Mouse (Mus musculus): ENCODE measurements around the gene Pom121. TPM values are rescaled to one million over a fixed set of nuclear protein-coding genes. Genes with fewer than 3 reads are reported as not detected.
A peak's percentile ranks its signal among the peaks of the same experiment; 100 is the strongest.
"Not testable (repeated sequence)": the region's sequence is repeated elsewhere in the genome, so short reads cannot be mapped to it uniquely, and the experiment has no call there.

The Pom121 gene
- total RNA-seq, 2 experiments from 2014 or later = 56.6 to 58.3 TPM

DNA sequence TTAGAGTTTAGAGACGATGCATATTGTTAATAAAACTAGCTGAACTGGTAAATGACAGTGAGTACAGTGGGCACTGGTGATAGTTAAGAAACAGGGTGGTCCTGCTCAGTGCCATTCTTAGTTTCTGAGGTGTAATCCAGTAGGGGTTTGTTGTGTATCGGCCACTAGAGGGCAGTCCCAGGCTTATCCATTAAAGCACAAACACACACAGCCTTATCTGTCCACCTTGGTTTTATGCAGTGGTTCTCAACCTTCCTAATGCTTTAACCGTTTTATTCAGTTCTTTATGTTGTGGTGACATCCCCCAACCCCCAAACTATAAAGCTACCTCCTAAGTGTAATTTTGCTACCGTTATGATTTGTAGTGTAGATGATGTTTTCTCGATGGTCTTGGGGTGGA is 1.5 kb upstream of the Pom121 start:
- DNase-seq (ENCODE audit: extremely low spot score in 1 of 2, low spot score in 2 of 2) = peak in 1 of 2 experiments; percentile 36
- TF ChIP-seq CTCF (IDR thresholded peaks at IDR 0.05) = peak; percentile 74
- H3K27ac ChIP-seq = no peak overlapping the region
- H3K4me3 ChIP-seq = no peak overlapping the region
- intact Hi-C loops (cut with DNase I) = loop anchor here (5.0 kb wide), 2 partner anchors 146 to 221 kb away; no protein-coding TSS in a partner anchor

DNA sequence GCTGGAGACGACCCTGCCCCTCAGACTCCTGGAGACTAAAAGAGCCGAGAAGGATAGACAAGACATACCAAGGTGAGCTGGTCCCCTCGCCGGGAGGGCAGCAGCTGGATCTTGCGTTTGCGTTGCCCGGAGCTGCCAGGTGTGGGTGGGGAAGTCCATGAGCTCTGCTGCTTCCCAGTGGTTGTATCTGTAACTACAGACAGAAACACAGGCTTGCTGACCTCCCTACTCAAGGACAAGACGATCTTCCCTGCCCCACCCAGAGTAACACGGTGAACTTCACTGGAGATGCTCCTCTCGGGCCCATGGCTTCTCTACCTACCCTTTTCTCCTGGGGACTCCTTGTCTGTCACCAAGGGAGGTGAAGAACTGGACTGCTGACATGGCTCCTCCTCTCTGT is 10.6 kb downstream of the Pom121 start:
- peak; percentile 3 for TF ChIP-seq CTCF (IDR thresholded peaks at IDR 0.05)
- no peak overlapping the region for H3K4me3 ChIP-seq
- intact Hi-C loops (cut with DNase I) = no loop called here
- DNase-seq (ENCODE audit: extremely low spot score in 1 of 2, low spot score in 2 of 2) = no peak
- H3K27ac ChIP-seq = no peak overlapping the region

DNA sequence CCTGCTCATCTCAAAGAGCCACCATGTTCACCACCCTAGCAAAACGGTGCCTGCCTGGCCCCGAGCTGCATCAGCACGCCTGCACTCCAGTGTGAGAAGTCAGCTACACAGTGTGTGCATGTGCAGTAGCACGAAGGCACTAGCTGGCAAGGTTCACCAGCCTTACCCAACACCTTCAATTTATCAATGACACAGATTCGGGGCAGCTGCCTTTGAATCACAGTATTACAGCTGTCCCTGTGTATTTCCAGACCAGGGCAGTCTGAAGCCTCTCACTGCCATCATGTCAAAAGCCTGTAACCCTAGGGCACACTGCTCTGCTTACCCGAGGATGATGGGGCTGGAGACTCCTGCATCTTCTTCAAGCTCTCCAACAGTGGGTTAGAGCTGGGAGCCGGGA is 11.6 kb downstream of the Pom121 start:
- no peak for TF ChIP-seq CTCF (IDR thresholded peaks at IDR 0.05)
- Histone ChIP-seq H3K4me3 (no peak overlapping the region), H3K27ac (no peak overlapping the region)
- DNase-seq (ENCODE audit: extremely low spot score in 1 of 2, low spot score in 2 of 2) = no peak
- intact Hi-C loops (cut with DNase I) = no loop called here

DNA sequence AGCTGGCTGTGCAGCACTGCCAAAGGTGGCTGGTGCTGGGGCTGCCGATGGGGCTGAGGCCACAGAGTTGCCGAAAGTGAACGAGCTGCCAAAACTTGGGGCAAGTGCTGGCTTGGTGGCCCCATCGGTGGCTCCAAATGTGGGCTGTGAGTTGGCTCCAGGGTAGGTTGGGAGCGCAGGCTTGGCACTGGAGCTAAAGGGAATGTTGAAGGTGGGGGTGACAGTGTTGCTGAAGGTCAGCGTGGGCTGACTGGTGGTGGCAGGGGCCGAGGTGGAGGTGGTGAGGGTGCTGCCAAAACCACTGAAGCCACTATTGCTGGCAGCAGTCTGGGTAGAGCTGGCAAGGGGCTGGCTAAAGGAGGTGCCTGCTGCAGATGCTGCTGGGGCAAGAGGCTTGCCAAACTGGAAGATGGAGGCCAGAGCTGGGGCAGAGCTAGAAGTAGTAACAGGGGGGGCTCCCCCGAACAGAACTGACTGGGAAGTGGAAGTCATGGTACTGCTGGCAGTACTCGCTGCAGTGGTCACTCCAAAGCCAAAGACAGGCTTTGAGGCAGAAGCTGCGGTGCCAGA is 12.9 kb downstream of the Pom121 start:
- intact Hi-C loops (cut with DNase I) = no loop called here
- Histone ChIP-seq H3K27ac (no peak overlapping the region), H3K4me3 (no peak overlapping the region)
- DNase-seq (ENCODE audit: extremely low spot score in 1 of 2, low spot score in 2 of 2) = no peak
- TF ChIP-seq CTCF (IDR thresholded peaks at IDR 0.05) = no peak

DNA sequence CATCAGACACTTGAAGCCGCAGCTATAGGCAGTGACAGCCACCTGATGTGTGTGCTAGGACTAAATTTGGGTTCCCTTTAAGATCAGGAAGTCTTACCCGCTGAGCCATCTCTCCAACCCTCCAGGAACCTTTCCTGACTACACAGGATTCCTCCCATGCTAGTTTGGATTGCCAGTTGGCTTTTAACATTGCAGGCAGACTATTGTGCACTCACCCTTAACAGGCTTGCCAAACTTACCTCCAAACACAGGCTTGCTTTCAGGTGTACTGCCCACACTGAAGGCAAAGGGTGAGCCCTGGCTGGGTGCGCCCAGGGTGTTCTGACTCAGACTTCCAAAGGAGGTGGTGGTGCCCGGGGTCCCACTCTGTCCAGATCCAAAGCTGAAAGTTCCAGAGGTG is 13.7 kb downstream of the Pom121 start:
- TF ChIP-seq CTCF (IDR thresholded peaks at IDR 0.05) = no peak
- Histone ChIP-seq H3K27ac (no peak overlapping the region), H3K4me3 (no peak overlapping the region)
- intact Hi-C loops (cut with DNase I) = no loop called here
- no peak for DNase-seq (ENCODE audit: extremely low spot score in 1 of 2, low spot score in 2 of 2)

DNA sequence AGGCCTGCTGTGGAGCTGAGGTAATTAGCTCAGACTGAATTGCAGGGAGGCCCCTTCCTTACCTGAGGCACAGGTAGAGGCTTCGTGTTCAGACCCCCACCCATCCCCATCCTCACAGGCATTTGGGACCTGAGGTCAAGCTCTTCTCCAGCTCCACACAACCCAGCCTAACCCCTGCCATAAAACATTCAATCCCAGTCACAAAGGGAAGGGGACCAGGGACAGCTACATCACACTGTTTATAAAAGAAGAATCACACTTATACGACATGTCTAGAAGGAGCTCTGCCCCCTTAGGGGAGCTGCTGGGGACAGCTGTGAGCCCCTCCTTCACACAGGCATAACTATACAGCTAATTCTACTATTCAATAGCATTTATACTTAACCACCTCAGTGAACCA is 18.0 kb downstream of the Pom121 start:
- no peak for TF ChIP-seq CTCF (IDR thresholded peaks at IDR 0.05)
- intact Hi-C loops (cut with DNase I) = no loop called here
- Histone ChIP-seq H3K27ac (no peak overlapping the region), H3K4me3 (no peak overlapping the region)
- no peak for DNase-seq (ENCODE audit: extremely low spot score in 1 of 2, low spot score in 2 of 2)

DNA sequence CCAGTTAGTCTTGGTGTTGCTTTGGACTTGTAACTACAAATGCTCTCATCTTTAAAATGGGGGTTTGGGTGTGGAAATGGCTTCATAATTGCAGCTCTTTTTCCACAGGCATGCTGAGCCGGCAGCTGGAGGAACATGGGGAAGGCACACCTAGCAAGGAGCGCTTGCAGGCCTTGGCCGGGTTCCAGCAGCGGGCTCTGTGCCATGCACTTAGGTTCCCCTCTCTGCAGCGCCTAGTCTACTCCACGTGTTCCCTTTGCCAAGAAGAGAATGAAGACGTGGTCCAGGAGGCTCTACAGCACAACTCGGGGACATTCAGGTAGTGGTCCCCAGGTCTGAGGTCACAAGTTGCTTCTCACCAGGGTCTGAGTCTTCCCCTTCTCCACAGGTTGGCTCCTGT is 19.2 kb downstream of the Pom121 start:
- TF ChIP-seq CTCF (IDR thresholded peaks at IDR 0.05) = no peak
- intact Hi-C loops (cut with DNase I) = no loop called here
- peak; percentile 28 to 37 for DNase-seq (ENCODE audit: extremely low spot score in 1 of 2, low spot score in 2 of 2)
- no peak overlapping the region for H3K27ac ChIP-seq
- no peak overlapping the region for H3K4me3 ChIP-seq

DNA sequence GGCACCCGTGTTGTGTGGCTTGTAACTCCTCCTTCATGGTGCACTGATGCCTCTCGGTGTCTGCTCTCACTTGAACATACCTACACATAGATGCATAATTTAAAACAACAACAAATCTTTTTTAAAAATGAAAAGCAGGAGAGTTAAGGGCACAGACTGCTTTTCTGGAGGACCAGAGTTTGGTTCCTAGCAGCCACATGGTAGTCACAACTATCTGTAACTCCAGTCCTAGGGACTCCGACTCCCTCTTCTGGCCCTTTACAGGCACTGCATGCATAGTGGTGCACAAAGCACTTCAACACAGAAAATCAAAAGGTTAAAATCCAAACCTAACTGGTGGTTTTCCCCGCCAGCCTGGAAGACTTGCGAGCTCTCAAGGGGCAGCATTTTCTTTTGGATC is 20.7 kb downstream of the Pom121 start:
- peak; percentile 20 for TF ChIP-seq CTCF (IDR thresholded peaks at IDR 0.05)
- Histone ChIP-seq H3K4me3 (no peak overlapping the region), H3K27ac (no peak overlapping the region)
- DNase-seq (ENCODE audit: extremely low spot score in 1 of 2, low spot score in 2 of 2) = no peak
- intact Hi-C loops (cut with DNase I) = no loop called here

DNA sequence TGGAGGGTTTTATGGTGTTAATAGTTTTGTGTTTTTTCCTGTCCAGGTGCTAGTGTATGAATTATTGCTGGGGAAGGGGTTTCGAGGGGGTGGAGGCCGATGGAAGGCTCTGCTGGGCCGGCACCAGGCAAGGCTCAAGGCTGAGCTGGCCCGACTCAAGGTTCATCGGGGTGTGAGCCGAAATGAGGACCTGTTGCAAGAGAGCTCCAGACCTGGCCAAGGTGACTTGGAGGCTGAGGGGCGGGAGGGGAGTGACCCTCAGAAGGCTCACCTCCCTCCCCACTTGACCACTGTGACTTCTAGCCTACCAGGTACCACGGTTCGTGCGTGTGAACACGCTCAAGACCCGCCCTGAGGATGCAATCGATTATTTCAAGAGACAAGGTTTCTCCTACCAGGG is 23.2 kb downstream of the Pom121 start:
- TF ChIP-seq CTCF (IDR thresholded peaks at IDR 0.05) = no peak
- no peak for DNase-seq (ENCODE audit: extremely low spot score in 1 of 2, low spot score in 2 of 2)
- no peak overlapping the region for H3K27ac ChIP-seq
- intact Hi-C loops (cut with DNase I) = no loop called here
- no peak overlapping the region for H3K4me3 ChIP-seq

DNA sequence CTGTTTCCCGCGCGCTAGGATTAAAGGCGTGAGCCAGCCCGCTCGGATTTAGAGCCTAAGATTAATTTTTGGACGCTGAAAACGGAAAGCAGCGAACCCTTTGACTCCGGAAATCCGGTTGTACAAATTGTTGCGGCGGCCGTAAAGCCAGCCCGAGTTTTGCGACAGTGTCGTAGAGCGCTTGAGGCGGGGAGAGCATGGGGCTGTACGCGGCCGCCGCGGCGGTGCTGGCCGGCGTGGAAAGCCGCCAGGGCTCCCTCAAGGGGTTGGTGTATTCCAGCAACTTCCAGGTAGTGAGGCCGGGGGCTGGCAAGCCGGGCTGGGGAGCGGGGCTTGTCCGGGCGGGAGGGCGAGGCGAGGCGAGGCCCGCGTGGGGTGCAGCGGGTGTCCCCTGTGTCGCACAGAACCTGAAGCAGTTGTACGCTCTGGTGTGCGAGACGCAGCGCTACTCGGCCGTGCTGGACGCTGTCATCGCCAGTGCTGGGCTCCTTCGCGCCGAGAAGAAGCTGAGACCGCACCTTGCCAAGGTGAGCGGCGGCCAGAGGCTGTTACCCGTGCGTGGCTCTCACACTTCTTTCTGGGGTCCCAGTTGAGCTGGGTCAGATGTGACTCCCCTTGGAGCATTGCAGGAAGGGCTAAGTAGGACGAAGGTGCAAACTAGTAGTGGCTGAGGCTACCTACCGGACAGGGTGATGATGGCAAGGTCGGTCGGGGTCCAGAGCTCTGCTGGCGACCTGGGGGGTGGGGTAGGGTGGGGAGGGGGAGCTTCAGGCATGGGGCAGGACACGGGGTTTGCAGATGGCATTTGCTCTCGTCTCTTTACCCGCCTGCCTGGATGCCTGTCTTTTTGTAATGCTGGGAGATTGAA is 24.3 kb downstream of the Pom121 start, which contains the start of gene Nsun5:
TSS of gene Nsun5 (plus strand) at position 167 of the 868 bp plus-strand sequence.
- H3K4me3 ChIP-seq = peak within 1 kb of the TSS; percentile 81
- intact Hi-C loops (cut with DNase I) = no loop called here
- TF ChIP-seq CTCF (IDR thresholded peaks at IDR 0.05) = no peak
- DNase-seq (ENCODE audit: extremely low spot score in 1 of 2, low spot score in 2 of 2) = peak; percentile 94 to 97
- peak within 1 kb of the TSS; percentile 91 for H3K27ac ChIP-seq

DNA sequence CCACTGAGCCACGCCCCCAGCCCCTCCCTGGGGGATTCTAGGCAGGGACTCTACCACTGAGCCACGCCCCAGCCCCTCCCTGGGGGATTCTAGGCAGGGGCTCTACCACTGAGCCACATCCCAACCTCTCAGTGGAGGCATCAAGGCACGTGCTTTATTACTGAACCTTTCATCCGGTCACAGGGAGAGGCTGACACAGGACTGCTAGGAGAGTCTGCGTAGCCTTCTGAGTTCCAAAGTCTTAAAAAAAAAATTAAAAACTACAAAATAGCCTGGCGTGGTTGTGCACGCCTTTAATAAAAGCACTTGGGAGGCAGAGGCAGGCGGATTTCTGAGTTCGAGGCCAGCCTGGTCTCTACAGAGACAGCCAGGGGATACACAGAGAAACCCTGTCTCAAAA is 25.1 kb downstream of the Pom121 start:
- intact Hi-C loops (cut with DNase I); DNase-seq (ENCODE audit: extremely low spot score in 1 of 2, low spot score in 2 of 2); H3K27ac ChIP-seq: not testable (repeated sequence)
- peak overlapping the region; percentile 81 for H3K4me3 ChIP-seq

DNA sequence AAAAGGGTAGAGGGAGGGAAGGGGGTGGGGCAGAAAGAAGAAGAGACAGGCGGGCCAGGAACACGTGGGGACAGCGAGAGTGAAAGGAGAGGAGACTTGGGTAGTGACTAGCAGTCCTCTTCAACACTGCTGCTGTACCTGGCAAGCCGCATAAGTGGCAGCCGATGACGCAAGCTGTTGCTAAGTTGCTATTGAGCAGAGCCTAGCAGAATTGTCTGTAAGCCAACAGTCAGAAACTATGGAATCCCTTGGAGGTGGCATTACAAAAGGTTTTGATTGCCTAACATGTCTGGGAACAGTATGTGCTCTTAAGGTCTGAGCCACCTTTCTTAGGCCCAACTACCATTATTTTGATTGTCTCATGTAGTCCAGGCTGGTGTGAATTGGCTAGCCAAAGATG is 26.0 kb downstream of the Pom121 start:
- no peak overlapping the region for H3K27ac ChIP-seq
- intact Hi-C loops (cut with DNase I) = no loop called here
- no peak for TF ChIP-seq CTCF (IDR thresholded peaks at IDR 0.05)
- no peak for DNase-seq (ENCODE audit: extremely low spot score in 1 of 2, low spot score in 2 of 2)
- no peak overlapping the region for H3K4me3 ChIP-seq

DNA sequence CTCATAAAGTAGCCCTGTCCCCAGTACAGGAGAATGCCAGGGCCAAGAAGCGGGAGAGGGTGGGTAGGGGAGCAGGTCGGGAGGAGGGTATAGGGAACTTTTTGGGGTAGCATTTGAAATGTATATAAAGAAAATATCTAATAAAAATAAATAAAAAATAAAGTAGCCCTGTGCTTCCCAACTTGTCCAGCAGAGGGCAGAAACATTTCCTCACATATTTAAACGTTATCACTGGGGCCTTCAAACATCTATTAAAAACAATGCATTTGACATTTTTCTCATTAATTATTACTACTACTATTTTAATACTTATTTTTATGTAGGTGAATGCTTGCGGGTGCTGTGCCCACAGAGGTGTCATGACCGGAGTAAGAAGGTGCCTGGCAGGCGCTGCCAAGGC is 26.5 kb downstream of the Pom121 start:
- intact Hi-C loops (cut with DNase I) = no loop called here
- DNase-seq (ENCODE audit: extremely low spot score in 1 of 2, low spot score in 2 of 2) = no peak
- Histone ChIP-seq H3K27ac (no peak overlapping the region), H3K4me3 (no peak overlapping the region)
- peak; percentile 77 for TF ChIP-seq CTCF (IDR thresholded peaks at IDR 0.05)
